Mouse (Mus musculus): Measurements from ENCODE around the gene Sbp.

Gene Sbp

GRCm38 (mm10) chr17:23992789-23993553, 51.5 kb downstream of the Sbp start:
- no peak for DNase-seq

GRCm38 (mm10) chr17:23993559-23994428, 52.3 kb downstream of the Sbp start:
- DNase-seq, result peak; percentile 80

GRCm38 (mm10) chr17:23994667-23995066, 53.2 kb downstream of the Sbp start:
- no peak for DNase-seq

Measured in cerebellum, adult 11-12 months (tissue).